19 mouse cellular contexts compared by ENCODE assay signal in the genomic region with DNA sequence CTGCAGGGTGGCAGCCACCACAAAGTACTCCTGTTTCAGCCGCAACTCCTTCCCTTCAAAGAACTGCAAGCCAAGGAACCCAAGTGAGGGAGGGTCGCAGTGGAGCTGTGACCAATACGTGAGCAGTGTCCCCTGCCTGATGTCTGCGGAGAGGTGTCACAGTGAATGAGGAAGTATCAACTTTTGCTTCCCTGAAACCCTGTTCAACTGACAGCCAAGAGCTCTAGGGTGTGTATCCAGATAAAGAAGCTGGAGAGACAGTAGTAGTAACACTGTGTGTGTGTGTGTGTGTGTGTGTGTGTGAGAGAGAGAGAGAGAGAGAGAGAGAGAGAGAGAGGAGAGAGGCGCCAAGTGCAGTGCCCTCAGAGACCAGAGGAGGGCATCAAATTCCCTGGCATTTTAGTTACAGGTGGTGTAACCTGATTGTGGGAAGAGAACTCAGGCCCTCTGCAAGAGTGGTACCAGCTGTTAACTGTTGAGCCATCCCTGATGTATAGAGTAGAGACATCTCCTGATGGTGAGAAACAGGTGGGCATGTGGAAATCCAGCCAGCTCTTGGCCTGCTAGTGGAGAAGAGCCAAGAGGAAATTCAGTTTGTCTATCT. TPM values are rescaled to one million over a fixed set of nuclear protein-coding genes. Genes with fewer than 3 reads are reported as not detected.
DNase-seq lines count a peak whose midpoint lies in the region; ATAC-seq and TF ChIP-seq lines count a peak whose summit lies in the region.
"Had no signal": no experiment of that assay in that cellular context is flagged by ENCODE, and none has a peak within 500 bp of the region (broad histone marks: within the 10 kb centered on the region; RNA-seq: fewer than 3 reads in every experiment).

No protein-coding gene starts in this region.

- H3K27me3 ChIP-seq in heart, embryonic 11.5 days (ENCODE audit: control insufficient read depth, insufficient read depth, low read length), result no peaks in the 10 kb centered on the region
- H3K27me3 ChIP-seq in liver, postnatal 0 days (ENCODE audit: insufficient read depth, low read length), result no peaks in the 10 kb centered on the region
- no peaks in the 10 kb centered on the region for H3K27me3 ChIP-seq in liver, embryonic 11.5 days (replicated peaks; ENCODE audit: control insufficient read depth, insufficient read depth, low read length)

- H3K4me3 ChIP-seq in heart, embryonic 11.5 days (ENCODE audit: low read depth, low read length), result no peak overlapping the region
- H3K4me3 ChIP-seq in liver, postnatal 0 days (ENCODE audit: low read depth, low read length), result no peak overlapping the region
- H3K4me3 ChIP-seq in liver, embryonic 11.5 days (ENCODE audit: low read depth, low read length), result no peak overlapping the region

- TF ChIP-seq EP300 in liver, postnatal 0 days (IDR thresholded peaks at IDR 0.05; ENCODE audit: low read depth), result no peak

- no peak overlapping the region for H3K9ac ChIP-seq in heart, embryonic 11.5 days (ENCODE audit: low read depth, low read length)
- H3K9ac ChIP-seq in liver, postnatal 0 days (replicated peaks), result no peak overlapping the region
- H3K9ac ChIP-seq in liver, embryonic 11.5 days (ENCODE audit: low read depth, low read length), result no peak overlapping the region
- H3K9ac ChIP-seq: forebrain, postnatal 0 days had no signal

- ATAC-seq in heart, embryonic 11.5 days (replicated peaks; ENCODE audit: insufficient number of reproducible peaks, low FRiP score, low TSS enrichment), result no peak
- peak; percentile 13; the same call in 1 of the 2 replicates for ATAC-seq in liver, postnatal 0 days
- ATAC-seq in liver, embryonic 11.5 days (replicated peaks; ENCODE audit: low FRiP score), result no peak
- peak; percentile 94 for ATAC-seq in megakaryocyte progenitor cell, adult 5-6 weeks (replicated peaks; ENCODE audit: poor library complexity)
- ATAC-seq: forebrain, postnatal 0 days; midbrain, embryonic 16.5 days had no signal

- H3K9me3 ChIP-seq in heart, embryonic 11.5 days (replicated peaks; ENCODE audit: control insufficient read depth, low read length), result no peaks in the 10 kb centered on the region
- H3K9me3 ChIP-seq in liver, postnatal 0 days (ENCODE audit: low read length), result no peaks in the 10 kb centered on the region
- H3K9me3 ChIP-seq in liver, embryonic 11.5 days (ENCODE audit: control insufficient read depth, low read length), result no peaks in the 10 kb centered on the region

- DNase-seq in heart, adult 11 months, result peak; percentile 23
- no peak for DNase-seq in liver, postnatal 0 days
- no peak for DNase-seq in liver, embryonic 11.5 days (ENCODE audit: low spot score)
- peak; percentile 44 for DNase-seq in MEL-GATA-1-ER (ENCODE audit: extremely low read depth, low read depth)
- DNase-seq in left cerebral cortex, adult 9 months (ENCODE audit: low spot score in 2 of 2), result no peak
- DNase-seq in left cerebral cortex, postnatal 36 days (ENCODE audit: low spot score in 2 of 2), result no peak
- DNase-seq: adrenal gland, postnatal 14 days; cerebellum, adult 11 months; forebrain, postnatal 0 days; heart, postnatal 4 days; kidney, adult 11 months; thymus, adult 2 months had no signal

- 62% methylated on average over 5 of the region's 5 CpGs for WGBS in heart, embryonic 11.5 days (ENCODE audit: insufficient replicate concordance)
- WGBS in liver, postnatal 0 days (ENCODE audit: insufficient replicate concordance), result 53% methylated on average over 5 of the region's 5 CpGs
- WGBS in liver, embryonic 11.5 days, result 33% methylated on average over 5 of the region's 5 CpGs

- no peak overlapping the region for H3K4me2 ChIP-seq in heart, embryonic 11.5 days
- H3K4me2 ChIP-seq in liver, postnatal 0 days (ENCODE audit: low read depth, low read length), result no peak overlapping the region
- no peak overlapping the region for H3K4me2 ChIP-seq in liver, embryonic 11.5 days

- no peaks in the 10 kb centered on the region for H3K36me3 ChIP-seq in heart, embryonic 11.5 days (ENCODE audit: control insufficient read depth, insufficient read depth, low read length)
- peaks cover 64% of the 10 kb centered on the region for H3K36me3 ChIP-seq in liver, postnatal 0 days (replicated peaks; ENCODE audit: insufficient read depth, low read length)
- H3K36me3 ChIP-seq in liver, embryonic 11.5 days (ENCODE audit: control insufficient read depth, insufficient read depth, low read length), result peaks cover 2% of the 10 kb centered on the region; the same call in 1 of the 2 replicates

- H3K4me1 ChIP-seq in heart, embryonic 11.5 days (ENCODE audit: control insufficient read depth, insufficient read depth, low read length), result no peaks in the 10 kb centered on the region
- no peaks in the 10 kb centered on the region for H3K4me1 ChIP-seq in liver, postnatal 0 days (ENCODE audit: insufficient read depth)
- no peaks in the 10 kb centered on the region for H3K4me1 ChIP-seq in liver, embryonic 11.5 days (replicated peaks; ENCODE audit: control insufficient read depth, insufficient read depth, low read length)

- no peak overlapping the region for H3K27ac ChIP-seq in heart, embryonic 11.5 days (ENCODE audit: low read depth, low read length)
- H3K27ac ChIP-seq in liver, postnatal 0 days (ENCODE audit: low read depth), result no peak overlapping the region
- no peak overlapping the region for H3K27ac ChIP-seq in liver, embryonic 11.5 days (ENCODE audit: low read depth, low read length)

- peak; percentile 49 for TF ChIP-seq CTCF in liver, postnatal 0 days (IDR thresholded peaks at IDR 0.05; ENCODE audit: low read depth)

- intact Hi-C loops in left cerebral cortex, postnatal 36 days (cut with DNase I), result no loop called here

RNA-seq across cellular contexts. Expression of gene Pygl, which starts 29.3 kb away (rescaled TPM):
- polyA plus RNA-seq in heart, embryonic 11.5 days (2014; fragmentation: Nextera tagmentation; extraction: Ambion mirVana), result 34.7 and 42.3 TPM in 2 replicates
- 104 and 114 TPM in 2 replicates for polyA plus RNA-seq in liver, postnatal 0 days (2015; fragmentation: Nextera tagmentation; extraction: Ambion mirVana)
- 29.8 and 36.2 TPM in 2 replicates for polyA plus RNA-seq in liver, embryonic 11.5 days (2014; fragmentation: Nextera tagmentation; extraction: Ambion mirVana)
- total RNA-seq in megakaryocyte progenitor cell, adult 5-6 weeks (2015), result 49.7 and 62.0 TPM in 2 replicates
- total RNA-seq in megakaryocyte progenitor cell, adult 5-6 weeks (2017), result 112 and 130 TPM in 2 replicates
- total RNA-seq in left cerebral cortex, postnatal 36 days (2021), result 1 to 10 TPM; 2.7 to 4.5 TPM
- polyA plus RNA-seq: C2C12 had no signal

RNA-seq across cellular contexts. Expression of gene Abhd12b, which starts 48.1 kb away (rescaled TPM):
- polyA plus RNA-seq in heart, embryonic 11.5 days (2014; fragmentation: Nextera tagmentation; extraction: Ambion mirVana), result not detected in 2 replicates
- polyA plus RNA-seq in liver, postnatal 0 days (2015; fragmentation: Nextera tagmentation; extraction: Ambion mirVana), result not detected in 2 replicates
- polyA plus RNA-seq in liver, embryonic 11.5 days (2014; fragmentation: Nextera tagmentation; extraction: Ambion mirVana), result 0.12 TPM in 1 of 2 replicates, not detected in the other
- total RNA-seq in megakaryocyte progenitor cell, adult 5-6 weeks (2015), result not detected in 2 replicates
- not detected in 2 replicates for total RNA-seq in megakaryocyte progenitor cell, adult 5-6 weeks (2017)
- under 1 TPM; 0.10 to 0.29 TPM for total RNA-seq in left cerebral cortex, postnatal 36 days (2021)
- total RNA-seq: adrenal gland, postnatal 14 days; forebrain, postnatal 0 days; heart, postnatal 4 days; layer of hippocampus, adult 18-20 months; left cerebral cortex, postnatal 25 days had no signal
- polyA plus RNA-seq: C2C12; lung, embryonic 16.5 days had no signal

Comparison
In these comparisons a context has a peak if more than half of its experiments do, and no peak if none do; other contexts are left out.
1. ATAC-seq: peak in liver, postnatal 0 days (single experiment) and megakaryocyte progenitor cell, adult 5-6 weeks (single experiment); none in heart, embryonic 11.5 days (single experiment) and liver, embryonic 11.5 days (single experiment).
2. DNase-seq: peak in heart, adult 11 months (single experiment) and MEL-GATA-1-ER (single experiment); none in liver, postnatal 0 days (single experiment), liver, embryonic 11.5 days (single experiment), left cerebral cortex, adult 9 months (0 of 2) and left cerebral cortex, postnatal 36 days (0 of 2).